Mouse (Mus musculus) hindbrain, embryonic 12.5 days (tissue): Measurements from ENCODE around the gene E4f1. TPM values are rescaled to one million over a fixed set of nuclear protein-coding genes. Genes with fewer than 3 reads are reported as not detected.

Source experiments
- ATAC-seq: fragments of 200-750 bp; cut with Nextera tagmentation; 2 replicates; pipeline ENCODE4 v1.8.0; 2017; ENCODE audit warnings: moderate TSS enrichment; ENCODE audit not compliant: low FRiP score
- H3K27ac ChIP-seq: fragments of 300-500 bp; sonication (generic); 2 replicates; pipeline ENCODE4 v1.5.1; 2016; ENCODE audit warnings: mild to moderate bottlenecking
- H3K27me3 ChIP-seq: fragments of 300-500 bp; sonication (generic); 2 replicates; pipeline ENCODE4 v1.6.1; 2016; ENCODE audit warnings: mild to moderate bottlenecking
- H3K36me3 ChIP-seq: fragments of 300-500 bp; sonication (generic); 2 replicates; pipeline ENCODE4 v1.6.1; 2016; ENCODE audit warnings: mild to moderate bottlenecking
- H3K4me1 ChIP-seq: fragments of 300-500 bp; sonication (generic); 2 replicates; pipeline ENCODE4 v1.6.1; 2016
- H3K4me2 ChIP-seq: fragments of 300-500 bp; sonication (generic); replicated peaks from 2 replicates; pipeline ENCODE4 v1.6.1; 2016; ENCODE audit warnings: mild to moderate bottlenecking
- H3K4me3 ChIP-seq: fragments of 300-500 bp; sonication (generic); 2 replicates; pipeline ENCODE4 v1.5.1; 2016; ENCODE audit warnings: mild to moderate bottlenecking
- H3K9ac ChIP-seq: fragments of 300-500 bp; sonication (generic); 2 replicates; pipeline ENCODE4 v1.6.1; 2016; ENCODE audit warnings: mild to moderate bottlenecking, moderate library complexity
- H3K9me3 ChIP-seq: fragments of 300-500 bp; sonication (generic); replicated peaks from 2 replicates; pipeline ENCODE4 v1.6.1; 2016; ENCODE audit warnings: mild to moderate bottlenecking
- WGBS: fragments of 180-500 bp; shearing (Covaris S2); methylation state at CpG from one replicate; pipeline ENCODE4 v1.1.7; 2016; 5-methylcytosine and 5-hydroxymethylcytosine counted together
- polyA plus RNA-seq: library from polyadenylated mRNA; unstranded; fragments of >200 nt; fragmentation: Nextera tagmentation; extraction: Ambion mirVana; gene quantifications from 2 replicates; pipeline ENCODE4 v1.2.1, GENCODE M21; 2016

E4f1 gene
- polyA plus RNA-seq, 1 experiment from 2014 or later, result 39.4 TPM

GRCm38 (mm10) chr17:24495443-24495842 lies 25.3 kb upstream of the E4f1 start:
- no peak overlapping the region for H3K4me3 ChIP-seq
- no peaks in the 10 kb centered on the region for H3K9me3 ChIP-seq
- peaks cover 4% of the 10 kb centered on the region for H3K4me1 ChIP-seq
- ATAC-seq, result no peak
- H3K36me3 ChIP-seq, result peaks cover 42% of the 10 kb centered on the region
- 86% methylated on average over 3 of the region's 3 CpGs for WGBS
- no peak overlapping the region for H3K9ac ChIP-seq
- no peak overlapping the region for H3K4me2 ChIP-seq
- no peak overlapping the region for H3K27ac ChIP-seq
- H3K27me3 ChIP-seq, result no peaks in the 10 kb centered on the region

- Histone ChIP-seq H3K9me3 (no peaks in the 10 kb centered on the region), H3K4me3 (no peak overlapping the region), H3K9ac (no peak overlapping the region; the same call in 1 of the 2 replicates), H3K4me2 (no peak overlapping the region), H3K36me3 (peaks cover 38% of the 10 kb centered on the region), H3K27ac (no peak overlapping the region), H3K4me1 (peaks cover 11% of the 10 kb centered on the region), H3K27me3 (no peaks in the 10 kb centered on the region; the same call in 1 of the 2 replicates)
- WGBS, result 34% methylated on average over 2 of the region's 2 CpGs
- no peak for ATAC-seq
These were observed 24.7 kb upstream of the E4f1 start for GRCm38 (mm10) chr17:24494627-24495335.

- Histone ChIP-seq H3K4me2 (peak overlapping the region; percentile 81; the same call in 1 of the 2 replicates), H3K36me3 (no peaks in the 10 kb centered on the region), H3K4me3 (peak overlapping the region; percentile 86; the same call in 1 of the 2 replicates), H3K9ac (no peak overlapping the region), H3K9me3 (no peaks in the 10 kb centered on the region), H3K27me3 (no peaks in the 10 kb centered on the region; the same call in 1 of the 2 replicates), H3K4me1 (peaks cover 28% of the 10 kb centered on the region), H3K27ac (peak overlapping the region; percentile 96; the same call in 1 of the 2 replicates)
- no peak for ATAC-seq
- WGBS, result 67% methylated on average over 4 of the region's 4 CpGs
These were observed 20.3 kb upstream of the E4f1 start for GRCm38 (mm10) chr17:24490399-24490798.

GRCm38 (mm10) chr17:24489265-24490030 lies 19.3 kb upstream of the E4f1 start:
- peak overlapping the region; percentile 96 for H3K27ac ChIP-seq
- peaks cover 2% of the 10 kb centered on the region; the same call in 1 of the 2 replicates for H3K27me3 ChIP-seq
- H3K4me1 ChIP-seq, result peaks cover 31% of the 10 kb centered on the region
- peak; percentile 53 for ATAC-seq
- H3K9ac ChIP-seq, result peak overlapping the region; percentile 91
- peak overlapping the region; percentile 81 for H3K4me2 ChIP-seq
- no peaks in the 10 kb centered on the region for H3K9me3 ChIP-seq
- no peaks in the 10 kb centered on the region for H3K36me3 ChIP-seq
- WGBS, result 16% methylated on average over 19 of the region's 19 CpGs
- peak overlapping the region; percentile 86 for H3K4me3 ChIP-seq

GRCm38 (mm10) chr17:24488662-24489264 lies 18.6 kb upstream of the E4f1 start:
- peak overlapping the region; percentile 81 for H3K4me2 ChIP-seq
- peaks cover 2% of the 10 kb centered on the region; the same call in 1 of the 2 replicates for H3K27me3 ChIP-seq
- no peaks in the 10 kb centered on the region for H3K36me3 ChIP-seq
- peak overlapping the region; percentile 86 for H3K4me3 ChIP-seq
- H3K9me3 ChIP-seq, result no peaks in the 10 kb centered on the region
- peak overlapping the region; percentile 96 for H3K27ac ChIP-seq
- ATAC-seq, result peak; percentile 80
- WGBS, result under 1% methylated on average over 57 of the region's 81 CpGs
- peak overlapping the region; percentile 91 for H3K9ac ChIP-seq
- peaks cover 31% of the 10 kb centered on the region for H3K4me1 ChIP-seq

GRCm38 (mm10) chr17:24488186-24488661 lies 18.1 kb upstream of the E4f1 start, which contains the start of gene Caskin1:
Caskin1 (plus strand) TSS chr17:24488601.
- WGBS, result 0% methylated on average over 41 of the region's 45 CpGs
- Histone ChIP-seq H3K4me3 (peak within 1 kb of the TSS; percentile 86), H3K9me3 (no peaks in the 10 kb centered on the region), H3K27ac (peak within 1 kb of the TSS; percentile 96), H3K4me2 (peak within 1 kb of the TSS; percentile 81), H3K4me1 (peaks cover 31% of the 10 kb centered on the region), H3K9ac (peak within 1 kb of the TSS; percentile 91), H3K27me3 (peaks cover 2% of the 10 kb centered on the region; the same call in 1 of the 2 replicates), H3K36me3 (no peaks in the 10 kb centered on the region)
- peak; percentile 62 for ATAC-seq

- Histone ChIP-seq H3K4me2 (peak overlapping the region; percentile 23; the same call in 1 of the 2 replicates), H3K27me3 (peaks cover 2% of the 10 kb centered on the region; the same call in 1 of the 2 replicates), H3K9me3 (no peaks in the 10 kb centered on the region), H3K4me3 (no peak overlapping the region), H3K9ac (0 out of 2 replicates have a peak overlapping the region, but pooled peaks have one; percentile 43), H3K4me1 (peaks cover 25% of the 10 kb centered on the region), H3K36me3 (no peaks in the 10 kb centered on the region), H3K27ac (peak overlapping the region; percentile 55)
- ATAC-seq, result no peak
- WGBS, result 50% methylated on average over 11 of the region's 11 CpGs
These were observed 15.2 kb upstream of the E4f1 start for GRCm38 (mm10) chr17:24485090-24485860.

- WGBS, result 67% methylated on average over 3 of the region's 3 CpGs
- no peaks in the 10 kb centered on the region for H3K9me3 ChIP-seq
- H3K27ac ChIP-seq, result no peak overlapping the region
- no peak overlapping the region for H3K4me2 ChIP-seq
- H3K36me3 ChIP-seq, result no peaks in the 10 kb centered on the region
- H3K4me3 ChIP-seq, result no peak overlapping the region
- H3K27me3 ChIP-seq, result peaks cover 2% of the 10 kb centered on the region; the same call in 1 of the 2 replicates
- peaks cover 13% of the 10 kb centered on the region for H3K4me1 ChIP-seq
- no peak overlapping the region for H3K9ac ChIP-seq
- no peak for ATAC-seq
These were observed 13.4 kb upstream of the E4f1 start for GRCm38 (mm10) chr17:24483495-24483894.

GRCm38 (mm10) chr17:24481027-24481815 lies 11.1 kb upstream of the E4f1 start:
- no peak overlapping the region for H3K4me3 ChIP-seq
- H3K9me3 ChIP-seq, result no peaks in the 10 kb centered on the region
- H3K27ac ChIP-seq, result no peak overlapping the region
- 94% methylated on average over 20 of the region's 20 CpGs for WGBS
- H3K27me3 ChIP-seq, result 0 out of 2 replicates have a peak, but pooled peaks cover 2% of the 10 kb centered on the region
- no peak overlapping the region for H3K4me2 ChIP-seq
- no peak for ATAC-seq
- peaks cover 18% of the 10 kb centered on the region for H3K4me1 ChIP-seq
- no peak overlapping the region for H3K9ac ChIP-seq
- H3K36me3 ChIP-seq, result peaks cover 13% of the 10 kb centered on the region

GRCm38 (mm10) chr17:24480201-24480826 lies 10.2 kb upstream of the E4f1 start:
- Histone ChIP-seq H3K9me3 (no peaks in the 10 kb centered on the region), H3K27me3 (0 out of 2 replicates have a peak, but pooled peaks cover 2% of the 10 kb centered on the region), H3K9ac (no peak overlapping the region), H3K4me2 (no peak overlapping the region), H3K27ac (no peak overlapping the region), H3K4me3 (no peak overlapping the region), H3K4me1 (peaks cover 14% of the 10 kb centered on the region), H3K36me3 (peaks cover 22% of the 10 kb centered on the region)
- ATAC-seq, result no peak
- 40% methylated on average over 3 of the region's 3 CpGs for WGBS
